Mouse (Mus musculus) MEL-GATA-1-ER (cell line): ENCODE measurements around the gene Smc1b.

Source experiments
- DNase-seq: peaks from one replicate; pipeline ENCODE4 v3.0.0-alpha.2; 2012; ENCODE audit warnings: low read depth; ENCODE audit errors: extremely low read depth

Smc1b gene

DNA sequence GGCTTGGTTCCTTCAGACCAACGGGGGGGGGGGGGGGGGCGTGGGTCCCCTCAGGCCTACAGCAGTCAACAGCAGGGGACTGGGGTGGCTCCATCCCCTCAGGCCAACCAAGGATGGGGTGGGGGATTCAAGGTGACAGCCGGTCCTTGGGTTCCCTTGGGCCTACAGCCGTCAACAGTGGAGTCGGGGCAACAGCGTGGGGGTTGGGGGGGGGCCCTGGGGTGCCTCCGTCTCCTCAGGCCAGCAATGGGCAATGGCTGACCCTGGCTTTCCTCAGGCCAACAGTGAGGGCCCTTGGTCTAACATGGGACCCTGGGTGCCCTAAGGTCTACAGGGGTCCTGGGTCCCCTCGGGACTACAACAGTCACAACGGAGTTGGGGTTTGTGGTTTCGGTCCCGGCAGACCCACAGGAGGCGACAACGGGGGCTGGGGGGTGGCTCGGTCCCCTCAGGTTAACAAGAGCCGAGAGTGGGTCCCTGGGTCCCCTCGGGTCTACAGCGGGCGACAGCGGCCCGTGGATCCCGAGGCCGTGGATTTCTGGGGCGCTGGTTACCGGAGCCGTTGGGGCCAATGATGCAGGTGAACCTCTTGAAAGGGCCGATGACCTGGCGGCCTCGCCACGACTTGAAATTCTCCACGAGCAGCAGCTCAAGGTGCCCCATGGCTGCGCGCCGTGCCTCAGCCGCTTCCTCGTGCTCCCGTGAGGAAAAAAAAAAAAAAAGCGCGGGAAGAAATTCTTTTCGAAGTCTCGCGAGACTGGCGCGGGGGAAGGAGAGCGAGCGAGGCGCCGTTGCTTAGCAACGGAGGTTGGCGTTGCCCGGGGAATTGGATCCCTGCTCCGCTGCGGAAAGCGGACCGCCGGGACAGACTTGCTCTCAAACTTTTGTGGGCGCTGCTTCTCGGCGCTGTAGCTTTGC is at the start of gene Smc1b, which contains the start of gene Ribc2:
Smc1b (minus strand) TSS at position 690 of the 918 bp plus-strand sequence.
Ribc2 (plus strand) TSS at position 804 of the 918 bp plus-strand sequence.
- no peak for DNase-seq

DNA sequence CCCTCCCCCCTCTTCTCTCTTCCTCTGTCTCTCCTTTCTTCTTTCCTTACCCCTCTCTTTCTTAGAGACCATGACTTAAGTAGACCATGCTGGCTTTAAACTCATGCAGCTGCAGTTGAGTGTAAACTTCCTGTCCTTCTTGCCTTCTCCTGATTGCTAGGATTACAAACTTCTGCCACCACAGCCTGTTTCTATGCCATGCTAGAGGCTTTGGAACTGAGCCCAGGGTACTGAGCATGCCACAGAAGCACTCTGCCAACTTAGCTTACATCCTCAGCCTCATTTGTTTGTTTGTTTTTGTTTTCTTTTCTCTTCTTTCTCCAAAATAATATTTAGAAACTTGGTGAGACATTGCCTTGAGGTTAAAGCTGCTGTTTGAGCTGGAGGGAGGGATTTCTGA is 48.6 kb upstream of the Smc1b start:
- DNase-seq, result no peak

DNA sequence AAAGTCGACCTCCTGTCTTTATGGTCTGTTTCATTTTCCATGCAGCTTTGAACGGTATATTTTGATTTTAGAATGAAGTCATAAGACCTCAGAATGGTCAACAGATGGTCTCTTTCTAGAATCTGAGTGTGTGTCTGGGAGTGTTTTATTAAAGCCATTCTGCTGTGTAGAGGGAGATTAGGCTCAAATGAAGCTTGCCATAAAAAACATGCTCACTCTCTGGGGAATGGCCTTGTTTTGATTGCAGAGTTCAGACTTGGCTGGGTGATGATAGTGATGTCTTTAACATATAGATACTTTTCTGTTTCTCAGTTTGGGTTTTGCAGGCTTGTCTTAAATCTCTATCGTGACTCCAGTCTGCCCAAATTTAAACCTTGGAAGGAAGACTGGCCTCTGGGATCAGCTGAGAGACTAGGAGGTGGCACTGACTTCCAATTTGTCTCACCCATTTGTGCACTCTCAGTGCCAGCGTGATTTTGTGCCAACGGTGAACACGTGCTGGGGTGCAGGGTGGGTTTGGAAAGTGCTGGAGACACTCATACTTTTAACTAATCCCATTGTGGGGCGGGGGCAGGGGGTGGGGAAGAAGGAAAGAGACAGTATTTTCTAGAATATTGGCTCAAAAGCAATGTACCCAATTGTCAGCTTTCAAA is 47.9 kb upstream of the Smc1b start:
- no peak for DNase-seq

DNA sequence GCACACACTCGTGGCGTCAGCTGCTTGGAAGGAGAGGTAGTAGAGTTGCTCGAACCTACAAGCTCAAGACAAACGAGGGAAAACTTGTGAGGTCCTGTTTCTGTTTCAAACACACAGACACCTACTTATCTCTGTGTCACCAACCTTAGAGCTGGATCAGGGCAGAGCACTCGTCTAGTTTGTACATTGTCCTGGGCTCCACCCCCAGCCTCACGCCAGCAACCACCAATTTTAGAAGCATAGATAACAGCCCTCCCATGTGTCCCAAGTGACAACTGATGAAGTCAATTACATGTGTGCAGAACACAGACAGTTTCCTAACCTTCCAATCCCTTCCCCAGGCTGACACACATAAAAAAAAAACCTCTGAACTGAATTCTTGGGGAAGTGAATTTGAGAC is 46.4 kb upstream of the Smc1b start:
- no peak for DNase-seq

DNA sequence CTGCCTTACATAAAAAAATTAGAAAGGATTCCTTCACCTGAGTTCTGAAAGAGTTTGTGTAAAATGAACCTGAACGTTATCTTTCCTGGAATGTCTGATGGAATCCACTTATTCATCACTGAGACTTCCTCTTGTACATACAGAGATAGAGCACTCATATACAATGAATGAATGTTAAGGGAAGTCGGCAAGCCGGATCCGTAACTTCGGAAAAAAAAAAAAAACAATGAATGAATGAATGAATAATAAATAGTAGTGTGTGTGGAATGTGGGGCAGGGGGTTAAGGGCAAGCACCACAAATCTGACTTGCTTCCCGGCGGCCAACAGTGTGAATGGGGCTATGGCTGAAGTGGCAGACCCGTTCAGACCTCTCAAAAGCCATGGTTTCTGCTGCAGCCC is 45.8 kb upstream of the Smc1b start:
- DNase-seq, result peak; percentile 66

DNA sequence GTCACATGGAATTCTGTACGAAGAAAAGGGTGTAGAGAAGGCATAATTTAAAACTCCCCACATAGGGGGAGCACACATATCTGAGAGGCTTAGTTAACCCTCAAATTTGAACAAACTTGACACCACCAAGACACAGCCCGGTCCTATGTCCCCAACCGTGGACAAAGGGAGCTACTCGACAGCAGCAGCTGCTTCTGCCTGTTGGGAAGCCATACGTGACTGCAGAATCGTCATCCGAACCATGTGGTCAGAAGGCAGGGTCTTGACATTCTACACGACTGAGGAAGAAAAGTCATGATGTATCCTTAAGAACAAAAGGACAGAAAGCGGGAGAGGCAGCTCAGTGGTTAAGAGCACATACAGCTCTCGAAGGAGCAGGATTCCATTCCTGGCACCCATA is 42.3 kb upstream of the Smc1b start:
- no peak for DNase-seq

DNA sequence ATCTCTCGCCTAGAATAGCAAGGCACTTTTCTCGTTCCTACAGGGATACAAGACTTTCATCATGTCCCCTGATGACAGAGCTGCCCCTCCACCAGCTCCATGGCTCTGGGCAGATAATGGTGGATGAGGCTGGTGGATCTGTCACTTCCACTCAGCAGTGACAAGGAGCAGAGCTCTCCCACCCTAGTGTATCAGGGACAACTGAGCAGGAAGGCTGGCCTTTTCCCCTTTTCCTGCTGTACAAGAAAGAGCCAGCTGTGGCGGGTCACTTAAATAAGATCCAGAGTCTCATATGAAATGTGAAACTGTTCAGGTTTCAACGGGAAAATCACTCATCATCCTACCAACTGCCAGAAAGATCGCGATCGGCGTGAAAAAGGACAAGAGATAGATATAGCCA is 41.7 kb upstream of the Smc1b start:
- DNase-seq, result no peak

DNA sequence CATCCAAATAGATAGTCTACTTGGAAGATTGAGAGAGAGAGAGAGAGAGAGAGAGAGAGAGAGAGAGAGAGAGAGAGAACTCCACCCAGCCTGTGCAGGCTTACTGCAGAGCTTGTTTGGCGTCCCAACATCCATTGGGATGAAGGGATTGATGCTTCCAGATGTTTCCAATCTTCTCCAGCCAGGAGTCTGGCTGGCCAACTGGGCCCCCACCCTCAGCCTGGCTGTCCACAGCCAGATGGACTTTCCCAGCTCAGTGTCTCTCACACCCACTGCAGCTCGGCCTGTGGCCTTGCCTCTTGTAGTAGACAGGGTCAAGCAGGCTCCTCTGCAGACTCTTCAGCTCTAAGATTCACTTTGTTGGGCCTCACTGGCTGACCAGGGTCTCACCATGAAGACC is 40.3 kb upstream of the Smc1b start:
- no peak for DNase-seq

DNA sequence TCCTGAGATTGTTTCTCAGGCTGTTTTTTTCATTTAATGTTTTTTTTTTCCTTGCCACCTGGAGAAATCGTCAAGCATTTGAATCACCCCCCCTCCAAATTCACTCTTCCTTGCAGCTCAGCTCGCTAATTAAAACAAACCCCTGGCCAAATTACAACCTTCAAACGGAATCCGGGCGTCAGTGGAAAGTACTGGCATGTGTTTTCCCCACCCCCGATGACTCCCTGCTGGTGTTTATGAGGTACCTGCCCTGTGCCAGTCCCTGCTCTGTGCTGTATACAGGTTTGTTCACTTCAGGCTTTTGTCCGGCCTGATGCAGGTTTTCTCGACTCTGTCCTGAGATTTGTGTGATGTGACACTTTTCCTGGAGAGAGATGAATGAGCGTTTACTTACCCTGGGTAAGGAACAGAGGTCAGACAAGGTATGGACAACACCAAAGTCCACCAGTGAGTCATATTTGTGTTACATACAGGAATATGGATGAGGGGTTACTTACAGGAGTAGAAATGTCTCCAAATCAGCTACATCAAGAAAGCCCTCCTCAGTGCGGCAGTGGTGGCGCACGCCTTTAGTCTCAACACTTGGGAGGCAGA is 35.4 kb upstream of the Smc1b start:
- DNase-seq, result no peak

DNA sequence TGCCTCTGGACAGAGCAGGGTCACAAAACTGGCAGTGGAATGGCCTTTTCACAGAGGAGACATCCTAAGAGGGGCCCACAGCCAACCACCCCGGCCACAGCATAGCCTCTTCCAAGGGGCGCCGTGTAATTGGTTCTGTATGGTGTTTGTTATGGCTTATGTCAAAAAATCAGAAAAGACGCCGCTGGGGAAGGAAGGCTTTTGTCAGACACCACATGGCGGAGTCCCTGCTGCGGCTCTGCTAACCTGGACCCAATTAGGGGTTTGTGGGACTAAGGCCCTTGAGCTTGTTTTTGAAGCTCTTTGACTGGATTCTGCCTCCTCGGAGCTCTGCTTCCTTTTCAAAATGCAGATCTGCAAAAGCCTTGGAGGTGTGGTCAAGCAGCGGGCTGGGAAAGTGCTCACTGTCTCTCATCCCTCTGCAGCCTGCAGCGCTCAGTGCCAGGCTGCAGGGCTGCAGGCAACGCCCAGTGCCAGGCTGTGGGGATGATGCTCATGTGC is 34.7 kb upstream of the Smc1b start:
- DNase-seq, result no peak

DNA sequence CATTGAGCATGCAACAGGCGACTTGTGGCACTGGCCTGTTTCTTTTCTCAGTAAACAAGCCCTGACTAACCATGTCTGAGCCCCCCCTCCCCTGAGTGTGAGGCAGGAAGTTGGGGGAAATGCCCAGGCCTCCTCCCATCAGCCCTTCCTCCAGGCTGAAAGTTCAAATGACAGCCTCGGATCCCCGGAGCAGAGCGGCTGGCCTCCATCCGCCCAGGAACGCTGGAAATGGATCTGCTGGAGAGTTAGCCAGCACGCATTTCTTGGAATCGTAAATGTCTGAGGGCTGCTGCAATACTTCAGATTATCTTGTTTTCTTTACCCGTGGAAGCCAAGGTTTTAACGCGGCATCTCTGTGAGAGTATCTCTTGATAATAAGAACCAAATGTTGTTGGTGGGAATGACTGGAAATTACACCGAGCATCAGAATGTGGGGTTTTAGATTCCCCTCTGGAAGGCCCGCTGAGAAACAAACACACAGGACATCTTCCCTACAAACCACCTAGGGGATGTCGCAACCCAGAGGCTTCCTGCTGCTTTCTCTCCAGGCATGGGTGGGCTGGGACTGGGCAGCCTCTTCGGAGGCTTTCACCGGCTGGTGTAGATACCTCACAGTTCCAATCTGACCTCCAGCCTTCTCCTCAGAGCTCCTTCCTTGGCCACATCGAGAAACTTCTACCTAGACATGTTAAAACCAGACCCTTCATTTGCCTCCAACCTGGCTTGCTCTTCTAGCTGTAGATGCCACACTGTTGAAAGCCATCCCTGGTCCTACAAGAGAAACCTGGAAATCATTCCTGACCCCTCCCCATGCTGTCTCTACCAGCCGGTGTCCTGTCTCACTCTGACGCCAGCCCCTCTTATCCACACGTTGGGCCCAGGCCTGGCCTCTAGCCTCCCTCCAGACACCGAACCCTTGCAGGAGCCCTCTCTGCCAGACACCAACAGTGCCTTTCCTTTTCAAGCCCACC is 31.2 kb upstream of the Smc1b start:
- no peak for DNase-seq

DNA sequence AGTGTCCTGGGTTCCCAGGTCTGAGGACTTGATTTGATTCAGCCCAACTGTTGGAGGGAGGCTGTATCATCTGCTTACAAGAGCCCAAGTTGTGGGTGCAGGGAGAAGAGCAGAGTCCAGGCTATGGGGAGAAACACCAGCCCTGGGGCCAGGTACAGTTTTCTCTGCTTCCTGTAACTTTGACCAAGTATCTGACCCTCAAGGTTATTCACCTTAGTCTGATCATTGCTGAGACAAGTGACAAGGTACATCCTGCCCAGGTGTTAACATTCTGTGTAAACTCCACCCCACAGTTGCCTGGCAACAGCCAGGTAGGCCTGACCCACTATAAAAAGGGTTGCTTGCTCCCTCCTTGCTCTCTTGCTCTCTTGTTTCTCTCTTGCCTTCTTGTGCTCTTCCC is 29.7 kb upstream of the Smc1b start:
- no peak for DNase-seq

DNA sequence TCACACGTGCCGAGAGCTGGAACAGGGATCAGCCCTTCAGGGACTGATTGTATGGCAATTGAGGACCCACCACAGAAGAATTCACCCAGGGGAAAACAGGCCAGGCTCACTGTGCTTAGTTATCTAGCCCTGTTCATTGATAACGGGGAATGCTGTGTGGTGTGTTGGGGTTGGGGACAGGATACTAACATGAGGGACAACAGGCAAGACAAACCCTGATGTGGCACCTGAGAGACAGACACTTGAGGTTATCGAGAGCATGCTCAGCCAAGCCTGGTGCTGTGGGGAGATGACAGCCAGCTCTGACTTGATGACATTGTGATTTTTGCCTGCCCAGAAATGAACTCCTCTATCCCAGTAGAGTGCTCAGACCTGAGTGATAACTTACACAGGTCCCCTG is 24.4 kb upstream of the Smc1b start:
- DNase-seq, result no peak

DNA sequence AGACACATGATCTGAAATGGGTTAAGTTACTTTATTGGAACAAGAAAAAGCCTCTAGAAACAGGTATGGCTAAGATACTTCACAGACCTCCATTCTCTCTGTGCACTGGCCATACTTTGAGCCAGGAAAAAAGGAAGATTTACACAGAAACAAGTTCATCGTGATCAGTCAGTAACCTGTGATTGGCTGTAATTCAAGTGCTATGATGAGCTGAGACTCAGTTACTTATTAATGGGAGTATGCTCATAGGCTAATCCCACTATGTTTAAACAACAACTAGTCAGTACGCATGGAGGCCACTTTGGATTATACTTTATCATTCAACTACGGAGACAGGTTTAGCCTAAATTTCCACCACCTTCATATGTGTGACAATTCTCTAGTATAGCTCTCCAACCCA is 22.3 kb upstream of the Smc1b start:
- no peak for DNase-seq

DNA sequence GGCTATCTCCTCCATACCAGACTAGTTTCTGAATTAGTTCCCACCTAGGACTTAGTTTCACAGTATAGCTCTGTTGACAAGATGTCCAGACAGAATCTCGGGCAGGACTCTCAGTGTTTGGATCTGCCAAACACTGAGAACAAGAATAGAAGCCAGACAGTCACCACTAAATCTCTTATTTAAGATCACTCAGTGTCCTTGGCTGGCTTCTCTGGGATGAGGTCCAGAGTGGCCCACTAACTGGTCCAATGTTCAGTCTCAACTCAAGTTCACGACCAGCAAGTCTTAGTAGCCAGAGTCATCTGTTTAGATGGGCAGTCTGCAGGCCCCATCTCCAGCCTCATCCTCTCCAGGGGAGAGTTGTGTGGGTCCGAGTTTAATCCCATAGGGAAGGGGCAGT is 20.8 kb upstream of the Smc1b start:
- no peak for DNase-seq

DNA sequence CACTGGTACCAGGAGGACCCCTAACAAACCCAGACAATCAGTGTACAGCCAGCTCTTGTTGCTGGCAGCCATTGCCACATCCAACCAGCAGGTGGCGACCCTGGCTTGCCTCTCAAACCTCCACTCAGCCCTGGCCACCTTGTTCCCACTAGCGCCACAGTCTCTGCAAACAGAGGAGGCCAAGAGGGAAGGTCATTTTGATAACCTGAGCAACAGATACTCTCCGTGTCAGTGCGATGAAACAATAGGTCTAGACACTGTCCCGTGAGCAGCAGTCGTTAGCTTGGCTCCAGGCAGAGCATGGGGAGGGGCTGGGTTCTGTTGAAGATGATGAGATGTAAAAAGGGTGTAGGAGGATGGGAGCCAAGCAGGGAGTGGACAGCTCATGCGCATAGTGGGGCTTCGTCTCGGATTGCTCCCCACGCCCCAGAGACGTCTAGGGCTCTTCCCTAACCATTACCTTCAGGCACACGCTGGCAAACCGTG is 19.7 kb upstream of the Smc1b start:
- DNase-seq, result no peak

DNA sequence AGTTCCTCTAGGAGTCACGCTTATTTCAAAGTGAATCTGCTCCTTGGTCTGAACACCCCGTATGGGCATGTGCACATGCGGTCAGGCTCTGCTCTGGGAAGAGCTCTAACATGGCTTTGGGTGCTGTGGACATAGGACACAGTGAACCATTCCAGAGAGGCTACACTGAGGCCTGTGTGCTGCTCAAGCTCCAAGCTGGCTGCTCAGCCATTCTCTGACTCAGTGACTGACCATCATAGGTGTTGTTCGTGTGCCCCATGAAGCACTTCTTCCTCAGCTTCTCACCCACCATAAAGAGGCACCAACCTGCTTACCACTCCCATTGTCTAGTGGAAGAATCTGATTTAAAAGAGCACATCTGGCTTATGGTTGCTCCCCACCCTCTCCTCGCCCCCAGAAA is 12.5 kb upstream of the Smc1b start:
- no peak for DNase-seq

DNA sequence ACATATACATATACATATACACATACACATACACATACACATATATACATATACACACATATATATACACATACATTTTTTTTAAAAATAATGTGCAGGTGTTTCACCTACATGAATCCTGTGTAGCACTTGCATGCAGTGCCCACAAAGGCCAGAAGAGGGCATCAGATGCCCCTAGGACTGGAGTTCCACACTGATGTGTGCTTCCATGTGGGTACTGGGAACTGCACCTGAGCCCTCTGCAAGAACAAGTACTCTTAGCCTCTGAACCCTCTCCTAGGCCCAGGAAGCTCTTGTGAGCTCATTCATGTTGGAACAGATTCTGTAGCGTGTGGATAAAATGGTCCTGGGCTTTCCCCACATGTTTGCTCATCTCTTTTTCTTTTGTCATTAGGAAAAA is 12.0 kb upstream of the Smc1b start:
- no peak for DNase-seq

DNA sequence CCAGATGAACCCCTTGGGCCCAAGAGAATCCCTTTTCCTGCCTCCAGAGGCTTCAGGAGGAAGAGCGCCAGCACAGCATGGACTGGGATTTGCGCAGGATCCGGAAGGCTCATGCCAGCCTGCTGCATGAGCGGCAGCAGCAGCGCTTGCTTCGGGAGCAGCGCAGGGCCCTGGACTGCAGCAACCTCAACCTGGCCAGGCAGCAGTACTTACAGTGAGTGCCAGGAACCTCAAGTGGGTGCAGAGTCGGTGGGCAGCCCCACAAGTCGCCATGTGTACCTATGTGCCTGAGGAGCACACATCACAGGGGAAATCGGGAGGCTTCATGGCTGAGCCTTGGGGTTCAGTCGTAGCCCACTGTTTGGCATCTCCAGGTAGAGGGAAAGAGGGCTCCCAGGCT is 11.4 kb upstream of the Smc1b start:
- no peak for DNase-seq

DNA sequence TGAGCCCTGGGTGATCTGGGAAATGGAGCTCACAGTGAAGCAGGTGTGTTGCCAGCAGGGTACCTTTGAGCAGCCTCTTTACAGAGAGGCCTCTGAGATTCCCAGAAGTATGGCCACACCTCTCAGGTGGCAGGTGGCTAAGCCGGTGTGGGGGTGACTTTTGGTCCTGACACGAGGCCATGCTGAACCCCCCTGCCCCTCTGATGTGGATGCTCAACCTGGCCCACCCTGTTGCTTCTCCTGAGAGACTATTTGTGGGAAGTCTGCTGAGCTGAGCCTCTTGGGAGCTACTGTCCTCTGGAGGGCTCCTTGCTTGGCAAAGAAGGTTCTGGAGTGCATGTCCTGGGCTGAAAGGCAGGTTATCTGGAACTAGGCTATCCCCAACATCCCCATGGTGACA is 10.7 kb upstream of the Smc1b start:
- DNase-seq, result no peak

DNA sequence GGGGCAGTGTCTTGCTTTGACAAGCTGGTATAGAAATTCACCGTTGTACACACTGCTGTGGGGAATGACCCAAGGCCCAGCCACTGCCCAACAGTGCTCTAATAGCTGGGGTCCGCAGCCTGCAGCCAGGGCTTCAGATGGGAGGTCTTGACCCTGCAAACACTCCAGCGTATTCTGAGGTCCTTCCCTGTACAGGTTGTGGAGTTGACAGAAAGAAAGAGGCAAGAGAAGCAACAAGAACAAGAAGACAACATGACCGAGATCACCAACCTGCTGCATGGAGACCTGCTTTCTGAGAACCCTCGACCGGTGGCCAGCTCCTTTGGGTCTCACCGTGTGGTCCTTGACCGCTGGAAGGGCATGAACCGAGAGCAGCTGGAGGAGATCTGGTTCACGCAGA is 9.5 kb upstream of the Smc1b start:
- DNase-seq, result no peak
